15 mouse cellular contexts compared by ENCODE assay signal in genomic region chr4:140688044-140688825, GRCm38 (mm10). TPM values are rescaled to one million over a fixed set of nuclear protein-coding genes. Genes with fewer than 3 reads are reported as not detected.
DNase-seq lines count a peak whose midpoint lies in the region; ATAC-seq lines count a peak whose summit lies in the region.
"Had no signal": no experiment of that assay in that cellular context is flagged by ENCODE, and none has a peak within 500 bp of the region (broad histone marks: within the 10 kb centered on the region; RNA-seq: fewer than 3 reads in every experiment).

No protein-coding gene starts in this region.

- peaks cover 42% of the 10 kb centered on the region for H3K4me1 ChIP-seq in forebrain, embryonic 10.5 days
- peaks cover 7% of the 10 kb centered on the region; the same call in 1 of the 2 replicates for H3K4me1 ChIP-seq in forebrain, embryonic 15.5 days
- H3K4me1 ChIP-seq in midbrain, embryonic 10.5 days = peaks cover 37% of the 10 kb centered on the region
- peaks cover 14% of the 10 kb centered on the region for H3K4me1 ChIP-seq in midbrain, embryonic 13.5 days (replicated peaks)
- peaks cover 95% of the 10 kb centered on the region for H3K4me1 ChIP-seq in liver, embryonic 13.5 days (replicated peaks)

- 71% methylated on average over 11 of the region's 12 CpGs for WGBS in forebrain, embryonic 10.5 days
- 73% methylated on average over 12 of the region's 12 CpGs for WGBS in forebrain, embryonic 15.5 days
- WGBS in midbrain, embryonic 10.5 days = 75% methylated on average over 12 of the region's 12 CpGs
- 71% methylated on average over 12 of the region's 12 CpGs for WGBS in midbrain, embryonic 13.5 days
- 44% methylated on average over 12 of the region's 12 CpGs for WGBS in liver, embryonic 13.5 days (ENCODE audit: insufficient replicate concordance)

- no peak overlapping the region for H3K4me3 ChIP-seq in forebrain, embryonic 10.5 days
- no peak overlapping the region for H3K4me3 ChIP-seq in forebrain, embryonic 15.5 days
- H3K4me3 ChIP-seq in midbrain, embryonic 10.5 days = no peak overlapping the region
- no peak overlapping the region for H3K4me3 ChIP-seq in midbrain, embryonic 13.5 days (replicated peaks)
- H3K4me3 ChIP-seq in liver, embryonic 13.5 days (replicated peaks) = no peak overlapping the region
- H3K4me3 ChIP-seq: embryonic facial prominence, embryonic 12.5 days had no signal

- no peaks in the 10 kb centered on the region; the same call in 1 of the 2 replicates for H3K27me3 ChIP-seq in forebrain, embryonic 10.5 days (ENCODE audit: poor library complexity, severe bottlenecking)
- no peaks in the 10 kb centered on the region for H3K27me3 ChIP-seq in forebrain, embryonic 15.5 days
- H3K27me3 ChIP-seq in midbrain, embryonic 10.5 days (ENCODE audit: low read depth, poor library complexity, severe bottlenecking) = 0 out of 2 replicates have a peak, but pooled peaks cover 6% of the 10 kb centered on the region
- H3K27me3 ChIP-seq in midbrain, embryonic 13.5 days = no peaks in the 10 kb centered on the region
- no peaks in the 10 kb centered on the region for H3K27me3 ChIP-seq in liver, embryonic 13.5 days
- H3K27me3 ChIP-seq: embryonic facial prominence, embryonic 12.5 days had no signal

- DNase-seq in forebrain, embryonic 10.5 days (ENCODE audit: extremely low spot score, low spot score) = no peak
- DNase-seq in midbrain, embryonic 10.5 days (ENCODE audit: low spot score) = no peak
- no peak for DNase-seq in liver, embryonic 13.5 days
- DNase-seq in frontal cortex, postnatal 25 days (ENCODE audit: low spot score in 2 of 2) = no peak
- no peak for DNase-seq in right cerebral cortex, adult 2 months (ENCODE audit: low spot score in 2 of 2)
- DNase-seq in right cerebral cortex, postnatal 10 days (ENCODE audit: low spot score in 2 of 2) = no peak
- DNase-seq: cerebellum, adult 9-11 months; heart, postnatal 14 days; layer of hippocampus, adult 9-11 months; lung, postnatal 10 days had no signal

- no peak overlapping the region for H3K9ac ChIP-seq in forebrain, embryonic 15.5 days (replicated peaks)
- H3K9ac ChIP-seq in midbrain, embryonic 13.5 days (replicated peaks) = no peak overlapping the region
- H3K9ac ChIP-seq in liver, embryonic 13.5 days = no peak overlapping the region
- H3K9ac ChIP-seq: embryonic facial prominence, embryonic 12.5 days had no signal

- no peaks in the 10 kb centered on the region for H3K36me3 ChIP-seq in forebrain, embryonic 10.5 days (replicated peaks)
- no peaks in the 10 kb centered on the region for H3K36me3 ChIP-seq in forebrain, embryonic 15.5 days
- H3K36me3 ChIP-seq in midbrain, embryonic 10.5 days = no peaks in the 10 kb centered on the region
- H3K36me3 ChIP-seq in midbrain, embryonic 13.5 days = no peaks in the 10 kb centered on the region
- no peaks in the 10 kb centered on the region for H3K36me3 ChIP-seq in liver, embryonic 13.5 days
- H3K36me3 ChIP-seq: embryonic facial prominence, embryonic 12.5 days had no signal

- H3K27ac ChIP-seq in forebrain, embryonic 10.5 days = peak overlapping the region; percentile 15; the same call in 1 of the 2 replicates
- H3K27ac ChIP-seq in forebrain, embryonic 15.5 days (replicated peaks) = no peak overlapping the region
- 0 out of 2 replicates have a peak overlapping the region, but pooled peaks have one; percentile 17 for H3K27ac ChIP-seq in midbrain, embryonic 10.5 days (replicated peaks)
- H3K27ac ChIP-seq in midbrain, embryonic 13.5 days = no peak overlapping the region
- peak overlapping the region; percentile 82 for H3K27ac ChIP-seq in liver, embryonic 13.5 days
- H3K27ac ChIP-seq: embryonic facial prominence, embryonic 12.5 days had no signal

- no peaks in the 10 kb centered on the region for H3K9me3 ChIP-seq in forebrain, embryonic 10.5 days
- H3K9me3 ChIP-seq in forebrain, embryonic 15.5 days = no peaks in the 10 kb centered on the region
- no peaks in the 10 kb centered on the region for H3K9me3 ChIP-seq in midbrain, embryonic 10.5 days (replicated peaks)
- no peaks in the 10 kb centered on the region for H3K9me3 ChIP-seq in midbrain, embryonic 13.5 days
- no peaks in the 10 kb centered on the region for H3K9me3 ChIP-seq in liver, embryonic 13.5 days (replicated peaks)
- H3K9me3 ChIP-seq: embryonic facial prominence, embryonic 12.5 days had no signal

- no peak for ATAC-seq in forebrain, embryonic 15.5 days (replicated peaks)
- ATAC-seq in midbrain, embryonic 13.5 days = no peak
- no peak for ATAC-seq in liver, embryonic 13.5 days (ENCODE audit: low read depth)
- ATAC-seq: forebrain, embryonic 14.5 days had no signal

- no peak overlapping the region for H3K4me2 ChIP-seq in forebrain, embryonic 15.5 days (replicated peaks)
- H3K4me2 ChIP-seq in midbrain, embryonic 13.5 days (replicated peaks) = no peak overlapping the region
- no peak overlapping the region for H3K4me2 ChIP-seq in liver, embryonic 13.5 days
- H3K4me2 ChIP-seq: embryonic facial prominence, embryonic 12.5 days had no signal

RNA-seq across cellular contexts. Expression of gene Rcc2, which starts 12.1 kb away (rescaled TPM):
- 40.8 and 44.7 TPM in 2 replicates for polyA plus RNA-seq in forebrain, embryonic 10.5 days (2016; fragmentation: Nextera tagmentation; extraction: Ambion mirVana)
- polyA plus RNA-seq in forebrain, embryonic 15.5 days (2015; fragmentation: Nextera tagmentation; extraction: Ambion mirVana) = 36.1 and 51.2 TPM in 2 replicates
- 32.6 and 35.2 TPM in 2 replicates for polyA plus RNA-seq in midbrain, embryonic 10.5 days (2016; fragmentation: Nextera tagmentation; extraction: Ambion mirVana)
- 23.6 and 26.3 TPM in 2 replicates for polyA plus RNA-seq in midbrain, embryonic 13.5 days (2015; fragmentation: Nextera tagmentation; extraction: Ambion mirVana)
- 20.6 and 25.7 TPM in 2 replicates for polyA plus RNA-seq in liver, embryonic 13.5 days (2015; fragmentation: Nextera tagmentation; extraction: Ambion mirVana)

RNA-seq across cellular contexts. Expression of gene Arhgef10l, which starts 22.4 kb away (rescaled TPM):
- 22.1 and 23.0 TPM in 2 replicates for polyA plus RNA-seq in forebrain, embryonic 10.5 days (2016; fragmentation: Nextera tagmentation; extraction: Ambion mirVana)
- 24.5 and 26.9 TPM in 2 replicates for polyA plus RNA-seq in forebrain, embryonic 15.5 days (2015; fragmentation: Nextera tagmentation; extraction: Ambion mirVana)
- polyA plus RNA-seq in midbrain, embryonic 10.5 days (2016; fragmentation: Nextera tagmentation; extraction: Ambion mirVana) = 25.1 and 32.4 TPM in 2 replicates
- 27.7 and 28.3 TPM in 2 replicates for polyA plus RNA-seq in midbrain, embryonic 13.5 days (2015; fragmentation: Nextera tagmentation; extraction: Ambion mirVana)
- polyA plus RNA-seq in liver, embryonic 13.5 days (2015; fragmentation: Nextera tagmentation; extraction: Ambion mirVana) = 2.6 and 2.7 TPM in 2 replicates

RNA-seq across cellular contexts. Expression of gene Padi6, which starts 54.2 kb away (rescaled TPM):
- polyA plus RNA-seq in forebrain, embryonic 10.5 days (2016; fragmentation: Nextera tagmentation; extraction: Ambion mirVana) = not detected in 2 replicates
- polyA plus RNA-seq in forebrain, embryonic 15.5 days (2015; fragmentation: Nextera tagmentation; extraction: Ambion mirVana) = 0.06 and 0.10 TPM in 2 replicates
- 0.05 TPM in 1 of 2 replicates, not detected in the other for polyA plus RNA-seq in midbrain, embryonic 10.5 days (2016; fragmentation: Nextera tagmentation; extraction: Ambion mirVana)
- polyA plus RNA-seq in midbrain, embryonic 13.5 days (2015; fragmentation: Nextera tagmentation; extraction: Ambion mirVana) = 0.08 TPM in 1 of 2 replicates, not detected in the other
- not detected in 2 replicates for polyA plus RNA-seq in liver, embryonic 13.5 days (2015; fragmentation: Nextera tagmentation; extraction: Ambion mirVana)
- polyA plus RNA-seq: brain, embryonic 14.5 days; embryonic facial prominence, embryonic 12.5 days; forebrain, embryonic 14.5 days had no signal

Comparison
In these comparisons a context has a peak if more than half of its experiments do, and no peak if none do; other contexts are left out.
1. H3K27ac ChIP-seq: peak in forebrain, embryonic 10.5 days (single experiment), midbrain, embryonic 10.5 days (single experiment) and liver, embryonic 13.5 days (single experiment); none in forebrain, embryonic 15.5 days (single experiment) and midbrain, embryonic 13.5 days (single experiment).